Mouse (Mus musculus): Measurements from ENCODE around the gene Celf5. TPM values are rescaled to one million over a fixed set of nuclear protein-coding genes. Genes with fewer than 3 reads are reported as not detected.
A peak's percentile ranks its signal among the peaks of the same experiment; 100 is the strongest.

Celf5 gene
- polyA plus RNA-seq, 1 experiment from 2014 or later, result 0.77 TPM

DNA sequence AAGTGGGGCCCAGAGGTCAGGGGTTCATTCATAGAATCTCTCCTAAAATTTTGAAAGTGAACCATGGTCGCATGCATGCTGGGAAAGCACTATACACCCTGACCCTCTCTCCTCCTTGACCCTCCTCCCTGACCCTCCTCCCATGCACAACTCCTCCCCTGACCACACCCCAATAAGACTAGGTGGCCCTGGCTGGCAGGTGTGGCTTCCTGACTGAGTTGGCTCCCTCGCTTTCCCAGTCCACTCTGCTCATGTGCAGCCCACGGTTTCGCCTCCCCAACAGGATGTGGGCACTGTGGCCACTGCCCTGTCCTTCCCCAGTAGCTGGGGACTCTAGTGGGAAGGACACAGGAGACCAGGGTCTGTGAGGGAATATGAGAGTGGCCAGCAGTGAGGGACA lies 72.2 kb downstream of the Celf5 start:
- Histone ChIP-seq H3K9ac (ENCODE audit: low read length) (no peak overlapping the region), H3K4me2 (ENCODE audit: low read depth, severe bottlenecking) (no peak overlapping the region), H3K4me3 (ENCODE audit: low read depth, low read length) (no peak overlapping the region), H3K4me1 (ENCODE audit: control insufficient read depth, insufficient read depth, low read length) (peaks cover 61% of the 10 kb centered on the region), H3K9me3 (ENCODE audit: control insufficient read depth, low read length) (no peaks in the 10 kb centered on the region), H3K27me3 (ENCODE audit: control insufficient read depth, insufficient read depth, low read length) (peaks cover 11% of the 10 kb centered on the region; the same call in 1 of the 2 replicates), H3K36me3 (ENCODE audit: control insufficient read depth, insufficient read depth, low read length) (0 out of 2 replicates have a peak, but pooled peaks cover 2% of the 10 kb centered on the region), H3K27ac (replicated peaks; ENCODE audit: low read depth, low read length) (peak overlapping the region; percentile 42; the same call in 1 of the 2 replicates)
- ATAC-seq (ENCODE audit: insufficient number of reproducible peaks, low FRiP score, low TSS enrichment, low read depth), result no peak
- DNase-seq (ENCODE audit: low spot score), result no peak
- 68% methylated on average over 4 of the region's 4 CpGs for WGBS

DNA sequence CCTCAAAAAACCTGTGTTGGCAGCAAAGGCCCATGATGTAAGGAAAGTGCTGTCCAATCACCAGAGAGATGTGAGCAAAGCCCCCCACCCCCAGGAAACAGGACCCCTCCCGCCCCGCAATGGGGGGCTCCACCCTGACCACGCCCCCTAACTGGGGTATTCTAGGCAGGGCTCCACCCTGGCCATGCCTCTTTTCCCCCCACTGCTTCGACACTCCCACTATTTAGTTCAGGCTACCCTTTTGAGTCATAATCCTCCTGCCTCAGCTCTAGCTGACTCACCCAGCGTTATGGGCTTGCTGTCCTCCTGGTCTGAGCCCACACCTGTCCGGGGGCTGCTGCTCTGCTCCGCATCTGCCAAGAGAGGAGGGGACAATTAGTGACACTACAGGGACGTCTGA lies 73.2 kb downstream of the Celf5 start:
- Histone ChIP-seq H3K4me1 (ENCODE audit: control insufficient read depth, insufficient read depth, low read length) (peaks cover 54% of the 10 kb centered on the region), H3K27me3 (ENCODE audit: control insufficient read depth, insufficient read depth, low read length) (peaks cover 11% of the 10 kb centered on the region; the same call in 1 of the 2 replicates), H3K9ac (ENCODE audit: low read length) (no peak overlapping the region), H3K36me3 (ENCODE audit: control insufficient read depth, insufficient read depth, low read length) (0 out of 2 replicates have a peak, but pooled peaks cover 2% of the 10 kb centered on the region), H3K9me3 (ENCODE audit: control insufficient read depth, low read length) (no peaks in the 10 kb centered on the region), H3K4me2 (ENCODE audit: low read depth, severe bottlenecking) (no peak overlapping the region), H3K4me3 (ENCODE audit: low read depth, low read length) (0 out of 2 replicates have a peak overlapping the region, but pooled peaks have one; percentile 5), H3K27ac (replicated peaks; ENCODE audit: low read depth, low read length) (no peak overlapping the region)
- WGBS, result 12% methylated on average over 8 of the region's 8 CpGs
- DNase-seq (ENCODE audit: low spot score) (no peak), ATAC-seq (ENCODE audit: insufficient number of reproducible peaks, low FRiP score, low TSS enrichment, low read depth) (no peak)

Small RNA genes lying within 50 kb of the gene (microRNA-seq; reads per million reads assigned to microRNA genes)
- gene Gm25595 (not detected), gene Mir1191b (not detected)

Other genes starting within 250 kb of the Celf5 start
- 3.4 and 4.2 TPM in 2 replicates for gene Zfr2, start 249.6 kb downstream of the Celf5 start, polyA plus RNA-seq (2014; fragmentation: Nextera tagmentation; extraction: Ambion mirVana)
- 1.2 and 2.3 TPM in 2 replicates for gene Matk, start 229.8 kb downstream of the Celf5 start, polyA plus RNA-seq (2014; fragmentation: Nextera tagmentation; extraction: Ambion mirVana)
- 198 and 217 TPM in 2 replicates for gene Mrpl54, start 215.8 kb downstream of the Celf5 start, polyA plus RNA-seq (2014; fragmentation: Nextera tagmentation; extraction: Ambion mirVana)
- 45.3 and 46.3 TPM in 2 replicates for gene Apba3, start 215.7 kb downstream of the Celf5 start, polyA plus RNA-seq (2014; fragmentation: Nextera tagmentation; extraction: Ambion mirVana)
- gene Tjp3, start 191.1 kb downstream of the Celf5 start, polyA plus RNA-seq (2014; fragmentation: Nextera tagmentation; extraction: Ambion mirVana), result 2.0 TPM in 2 replicates
- 49.0 and 60.6 TPM in 2 replicates for gene Pip5k1c, start 189.7 kb downstream of the Celf5 start, polyA plus RNA-seq (2014; fragmentation: Nextera tagmentation; extraction: Ambion mirVana)
- gene Cactin, start 161.6 kb downstream of the Celf5 start, polyA plus RNA-seq (2014; fragmentation: Nextera tagmentation; extraction: Ambion mirVana), result 35.9 and 40.0 TPM in 2 replicates
- 1.7 and 1.8 TPM in 2 replicates for gene Tbxa2r, start 154.0 kb downstream of the Celf5 start, polyA plus RNA-seq (2014; fragmentation: Nextera tagmentation; extraction: Ambion mirVana)
- not detected in 2 replicates for gene Gipc3, start 139.4 kb downstream of the Celf5 start, polyA plus RNA-seq (2014; fragmentation: Nextera tagmentation; extraction: Ambion mirVana)
- gene Hmg20b, start 132.2 kb downstream of the Celf5 start, polyA plus RNA-seq (2014; fragmentation: Nextera tagmentation; extraction: Ambion mirVana), result 129 and 130 TPM in 2 replicates
- gene Mfsd12, start 125.2 kb downstream of the Celf5 start, polyA plus RNA-seq (2014; fragmentation: Nextera tagmentation; extraction: Ambion mirVana), result 4.7 and 5.9 TPM in 2 replicates
- 0.21 and 0.45 TPM in 2 replicates for gene 4930404N11Rik, start 116.9 kb downstream of the Celf5 start, polyA plus RNA-seq (2014; fragmentation: Nextera tagmentation; extraction: Ambion mirVana)
- gene Fzr1, start 104.2 kb downstream of the Celf5 start, polyA plus RNA-seq (2014; fragmentation: Nextera tagmentation; extraction: Ambion mirVana), result 107 and 119 TPM in 2 replicates
- 53.7 and 55.7 TPM in 2 replicates for gene Dohh, start 98.3 kb downstream of the Celf5 start, polyA plus RNA-seq (2014; fragmentation: Nextera tagmentation; extraction: Ambion mirVana)
- 2.1 and 2.8 TPM in 2 replicates for gene Gm48551, start 98.2 kb downstream of the Celf5 start, polyA plus RNA-seq (2014; fragmentation: Nextera tagmentation; extraction: Ambion mirVana)
- 0.40 and 1.0 TPM in 2 replicates for gene Gm48552, start 93.7 kb downstream of the Celf5 start, polyA plus RNA-seq (2014; fragmentation: Nextera tagmentation; extraction: Ambion mirVana)
- gene Smim24, start 89.7 kb downstream of the Celf5 start, polyA plus RNA-seq (2014; fragmentation: Nextera tagmentation; extraction: Ambion mirVana), result 3.4 and 3.5 TPM in 2 replicates
- gene Nfic, start 27.1 kb downstream of the Celf5 start, polyA plus RNA-seq (2014; fragmentation: Nextera tagmentation; extraction: Ambion mirVana), result 16.7 and 18.7 TPM in 2 replicates
- gene Ncln, start 13.7 kb upstream of the Celf5 start, polyA plus RNA-seq (2014; fragmentation: Nextera tagmentation; extraction: Ambion mirVana), result 60.3 and 66.8 TPM in 2 replicates
- gene S1pr4, start 17.4 kb upstream of the Celf5 start, polyA plus RNA-seq (2014; fragmentation: Nextera tagmentation; extraction: Ambion mirVana), result 0.10 and 0.43 TPM in 2 replicates
- gene Gna15, start 41.5 kb upstream of the Celf5 start, polyA plus RNA-seq (2014; fragmentation: Nextera tagmentation; extraction: Ambion mirVana), result 0.99 and 1.1 TPM in 2 replicates
- 80.3 and 82.1 TPM in 2 replicates for gene Gna11, start 62.5 kb upstream of the Celf5 start, polyA plus RNA-seq (2014; fragmentation: Nextera tagmentation; extraction: Ambion mirVana)
- 259 and 343 TPM in 2 replicates for gene Aes, start 76.8 kb upstream of the Celf5 start, polyA plus RNA-seq (2014; fragmentation: Nextera tagmentation; extraction: Ambion mirVana)
- 13.7 and 18.4 TPM in 2 replicates for gene Tle2, start 91.9 kb upstream of the Celf5 start, polyA plus RNA-seq (2014; fragmentation: Nextera tagmentation; extraction: Ambion mirVana)
- 11.1 and 11.6 TPM in 2 replicates for gene Tle6, start 118.4 kb upstream of the Celf5 start, polyA plus RNA-seq (2014; fragmentation: Nextera tagmentation; extraction: Ambion mirVana)
- gene BC025920, start 123.6 kb upstream of the Celf5 start, polyA plus RNA-seq (2014; fragmentation: Nextera tagmentation; extraction: Ambion mirVana), result 0.63 and 1.5 TPM in 2 replicates
- 46.2 and 46.5 TPM in 2 replicates for gene Sirt6, start 145.1 kb upstream of the Celf5 start, polyA plus RNA-seq (2014; fragmentation: Nextera tagmentation; extraction: Ambion mirVana)
- 4.3 and 5.5 TPM in 2 replicates for gene Ankrd24, start 145.8 kb upstream of the Celf5 start, polyA plus RNA-seq (2014; fragmentation: Nextera tagmentation; extraction: Ambion mirVana)
- gene Gm10778, start 166.3 kb upstream of the Celf5 start, polyA plus RNA-seq (2014; fragmentation: Nextera tagmentation; extraction: Ambion mirVana), result 5.5 and 6.2 TPM in 2 replicates
- gene Zfp433, start 222.1 kb upstream of the Celf5 start, polyA plus RNA-seq (2014; fragmentation: Nextera tagmentation; extraction: Ambion mirVana), result 17.2 and 17.3 TPM in 2 replicates